Mouse (Mus musculus): ENCODE measurements at regions not wholly inside any gene's neighbourhood (a gene's known extent, or its start where the extent isn't known, plus 50 kb on each side); places are given as distances from the start of the nearest gene placed in this dataset.

- DNase-seq (ENCODE audit: low spot score in 2 of 2): no peak
Observed at GRCm38 (mm10) chr3:56427201-56427600, 243.7 kb upstream of the Nbea start.

DNA sequence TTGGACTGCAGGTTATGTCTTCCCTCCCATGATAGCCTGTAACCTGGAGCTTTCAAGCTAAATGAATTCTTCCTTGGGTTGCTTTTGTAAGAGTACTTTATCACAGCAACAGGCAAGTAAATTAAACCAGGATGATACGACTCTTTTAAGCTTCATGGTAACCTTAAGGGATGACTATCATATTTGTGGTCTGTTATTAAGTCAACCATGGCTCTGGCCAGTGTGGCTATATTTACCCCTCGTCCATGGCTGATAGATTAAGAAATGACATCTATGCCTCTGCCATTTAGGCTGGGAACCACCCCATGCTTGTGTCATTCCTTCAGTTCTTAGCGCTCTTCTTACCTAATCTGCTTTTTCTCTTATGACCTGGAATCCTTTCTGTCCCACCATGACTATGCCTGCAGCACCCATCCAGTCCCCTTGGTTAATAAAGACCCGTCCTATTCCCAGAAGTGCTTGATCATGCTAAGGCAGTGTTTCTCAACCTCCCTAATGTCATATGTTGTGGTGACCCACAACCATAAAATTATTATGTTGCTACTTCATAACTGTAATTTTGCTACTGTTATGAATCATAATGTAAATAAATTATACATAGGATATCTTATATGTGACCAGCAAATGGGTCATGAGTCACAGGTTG, 214.5 kb upstream of the Nbea start:
- no peak for DNase-seq (ENCODE audit: low spot score in 2 of 2)

- DNase-seq (ENCODE audit: low spot score in 2 of 2): no peak
Observed at GRCm38 (mm10) chr3:56393134-56393533, 209.6 kb upstream of the Nbea start.

GRCm38 (mm10) chr3:56380316-56380715, 196.8 kb upstream of the Nbea start:
- DNase-seq (ENCODE audit: low spot score in 2 of 2): no peak

GRCm38 (mm10) chr3:56379500-56379899, 196.0 kb upstream of the Nbea start:
- no peak for DNase-seq (ENCODE audit: low spot score in 2 of 2)

DNA sequence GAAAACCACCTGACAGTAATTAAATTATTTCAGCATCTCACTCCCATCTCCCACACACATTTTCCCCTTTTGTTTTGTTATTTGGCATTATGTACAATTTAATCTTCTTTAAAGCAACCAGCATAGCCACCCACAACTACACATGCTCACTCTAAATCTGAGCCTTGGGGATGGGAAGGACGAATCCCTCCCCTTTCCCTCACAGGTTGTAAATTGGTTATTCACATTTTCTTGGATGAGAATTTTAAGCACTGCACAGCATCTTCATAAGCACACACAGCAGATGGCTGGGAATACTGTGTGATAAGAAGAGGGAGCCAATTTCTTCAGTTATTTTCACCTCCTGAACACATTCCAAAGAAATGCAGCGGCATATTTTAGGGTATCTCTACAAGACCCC, 179.0 kb upstream of the Nbea start:
- peak; percentile 22 to 74 for DNase-seq (ENCODE audit: low spot score in 2 of 2)

DNA sequence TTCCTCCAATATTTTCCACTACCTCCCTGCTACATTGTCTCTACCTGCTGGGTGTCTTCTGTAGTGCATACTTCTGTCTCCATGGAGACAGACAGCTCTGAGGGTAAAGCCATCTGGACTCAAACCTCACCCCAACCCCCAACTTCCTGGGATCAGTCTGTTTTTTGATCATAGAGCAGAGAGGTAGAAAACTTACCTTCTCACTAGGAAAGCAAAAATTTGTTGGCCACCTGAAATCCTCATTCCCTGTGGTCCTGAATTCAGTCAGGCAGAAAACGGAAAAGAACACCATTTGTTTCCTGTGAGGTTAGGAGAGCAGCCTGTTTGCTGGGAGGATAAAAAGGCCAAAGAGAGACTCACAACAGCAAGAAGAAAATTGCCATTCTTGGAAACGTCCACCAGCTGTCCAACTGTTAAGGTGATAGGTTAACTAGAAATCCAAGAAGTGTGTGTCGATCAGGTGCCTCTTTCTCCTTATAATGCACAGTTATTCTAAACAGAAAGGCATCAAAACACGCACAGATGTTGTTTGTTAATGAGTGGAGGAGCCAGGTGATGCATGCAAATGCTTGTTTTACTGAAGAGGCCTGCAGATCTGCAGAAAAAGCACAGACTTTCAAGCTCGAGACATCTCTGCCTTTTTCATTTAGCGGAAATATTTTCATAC, 173.7 kb upstream of the Nbea start:
- DNase-seq (ENCODE audit: low spot score in 2 of 2): peak in 1 of 2 experiments; percentile 11

- DNase-seq (ENCODE audit: low spot score in 2 of 2): no peak
Observed at GRCm38 (mm10) chr3:56356163-56356882, 172.8 kb upstream of the Nbea start.
